Mouse (Mus musculus): ENCODE measurements at regions not wholly inside any gene's neighbourhood (a gene's known extent, or its start where the extent isn't known, plus 50 kb on each side); places are given as distances from the start of the nearest gene placed in this dataset.

GRCm38 (mm10) chr16:21274012-21274528 is 69.5 kb downstream of the Ephb3 start:
- intact Hi-C loops (cut with DNase I), result no loop called here
- no peak for DNase-seq

- intact Hi-C loops (cut with DNase I), result no loop called here
- no peak for DNase-seq
These were observed 73.3 kb downstream of the Ephb3 start for GRCm38 (mm10) chr16:21277789-21278342.

- DNase-seq, result no peak
- intact Hi-C loops (cut with DNase I), result no loop called here
These were observed 73.8 kb downstream of the Ephb3 start for GRCm38 (mm10) chr16:21278387-21278786.

- intact Hi-C loops (cut with DNase I), result no loop called here
These were observed 75.7 kb downstream of the Ephb3 start for GRCm38 (mm10) chr16:21280200-21280627.

GRCm38 (mm10) chr16:21281958-21282730 is 77.6 kb downstream of the Ephb3 start:
- DNase-seq, result no peak
- intact Hi-C loops (cut with DNase I), result no loop called here

More at GRCm38 (mm10) chr16:21280200-21280627, 75.7 kb downstream of the Ephb3 start:
- no peak for DNase-seq

GRCm38 (mm10) chr16:21286099-21286498 is 81.5 kb downstream of the Ephb3 start:
- peak in 1 of 2 experiments; percentile 20 for DNase-seq
- intact Hi-C loops (cut with DNase I), result no loop called here

GRCm38 (mm10) chr16:21289528-21289927 is 85.0 kb downstream of the Ephb3 start:
- peak; percentile 34 to 42 for DNase-seq
- intact Hi-C loops (cut with DNase I), result no loop called here

GRCm38 (mm10) chr16:21293010-21293409 is 88.5 kb downstream of the Ephb3 start:
- no peak for DNase-seq
- intact Hi-C loops (cut with DNase I), result no loop called here

GRCm38 (mm10) chr16:21293569-21293968 is 89.0 kb downstream of the Ephb3 start:
- intact Hi-C loops (cut with DNase I), result no loop called here

GRCm38 (mm10) chr16:21294677-21295411 is 90.3 kb downstream of the Ephb3 start:
- intact Hi-C loops (cut with DNase I), result no loop called here
- peak; percentile 70 to 78 for DNase-seq

More at GRCm38 (mm10) chr16:21293569-21293968, 89.0 kb downstream of the Ephb3 start:
- peak in 1 of 2 experiments; percentile 34 for DNase-seq

- peak; percentile 40 to 46 for DNase-seq
- intact Hi-C loops (cut with DNase I), result no loop called here
These were observed 91.6 kb downstream of the Ephb3 start for GRCm38 (mm10) chr16:21295956-21296733.

- intact Hi-C loops (cut with DNase I), result no loop called here
- DNase-seq, result no peak
These were observed 92.2 kb downstream of the Ephb3 start for GRCm38 (mm10) chr16:21296786-21297185.

GRCm38 (mm10) chr16:21298866-21299265 is 94.3 kb downstream of the Ephb3 start:
- intact Hi-C loops (cut with DNase I), result no loop called here
- no peak for DNase-seq

GRCm38 (mm10) chr16:21305859-21306258 is 101.3 kb downstream of the Ephb3 start:
- intact Hi-C loops (cut with DNase I), result no loop called here
- DNase-seq, result no peak

GRCm38 (mm10) chr16:21308513-21308912 is 104.0 kb downstream of the Ephb3 start:
- intact Hi-C loops (cut with DNase I), result no loop called here
- DNase-seq, result no peak

GRCm38 (mm10) chr16:21310636-21311615 is 106.4 kb downstream of the Ephb3 start:
- DNase-seq, result peak; percentile 74 to 78
- intact Hi-C loops (cut with DNase I), result no loop called here

- DNase-seq, result no peak
- intact Hi-C loops (cut with DNase I), result no loop called here
These were observed 107.2 kb downstream of the Ephb3 start for GRCm38 (mm10) chr16:21311781-21312180.

- no peak for DNase-seq
- intact Hi-C loops (cut with DNase I), result no loop called here
These were observed 107.2 kb upstream of the Vps8 start for GRCm38 (mm10) chr16:21315751-21316151.

- intact Hi-C loops (cut with DNase I), result no loop called here
- DNase-seq, result peak in 1 of 2 experiments; percentile 45
These were observed 104.8 kb upstream of the Vps8 start for GRCm38 (mm10) chr16:21318009-21318639.

All from heart, postnatal 14 days (tissue).